Mouse (Mus musculus) hindbrain, postnatal 0 days (tissue): ENCODE measurements around the gene Ltbp4. TPM values are rescaled to one million over a fixed set of nuclear protein-coding genes. Genes with fewer than 3 reads are reported as not detected.

Source experiments
- ATAC-seq: fragments of 200-750 bp; cut with Nextera tagmentation; 2 replicates; pipeline ENCODE4 v1.8.0; 2017; ENCODE audit warnings: mild to moderate bottlenecking, moderate TSS enrichment, moderate library complexity
- DNase-seq: peaks from one replicate; pipeline ENCODE4 v3.0.0-alpha.2; 2015; ENCODE audit warnings: low spot score
- H3K27ac ChIP-seq: fragments of 300-500 bp; sonication (generic); 2 replicates; pipeline ENCODE4 v1.5.1; 2014; ENCODE audit warnings: mild to moderate bottlenecking
- H3K27me3 ChIP-seq: fragments of 300-500 bp; sonication (generic); 2 replicates; pipeline ENCODE4 v1.6.1; 2014; ENCODE audit warnings: low read length, mixed read lengths; ENCODE audit not compliant: insufficient read depth
- H3K36me3 ChIP-seq: fragments of 300-500 bp; sonication (generic); 2 replicates; pipeline ENCODE4 v1.6.1; 2014; ENCODE audit warnings: low read length, mixed read lengths; ENCODE audit not compliant: insufficient read depth
- H3K4me1 ChIP-seq: fragments of 300-500 bp; sonication (generic); 2 replicates; pipeline ENCODE4 v1.6.1; 2014; ENCODE audit warnings: antibody characterized with exemption, low read length, mixed read lengths; ENCODE audit not compliant: insufficient read depth
- H3K4me2 ChIP-seq: fragments of 300-500 bp; sonication (generic); 2 replicates; pipeline ENCODE4 v1.6.1; 2014; ENCODE audit warnings: low read depth, mild to moderate bottlenecking, low read length, moderate library complexity, mixed read lengths
- H3K4me3 ChIP-seq: fragments of 300-500 bp; sonication (generic); 2 replicates; pipeline ENCODE4 v1.5.1; 2014; ENCODE audit warnings: low read length
- H3K9ac ChIP-seq: fragments of 300-500 bp; sonication (generic); replicated peaks from 2 replicates; pipeline ENCODE4 v1.6.1; 2014; ENCODE audit warnings: mild to moderate bottlenecking, low read length, moderate library complexity, mixed read lengths
- H3K9me3 ChIP-seq: fragments of 300-500 bp; sonication (generic); 2 replicates; pipeline ENCODE4 v1.6.1; 2016; ENCODE audit warnings: low read length, mixed read lengths
- CTCF ChIP-seq: IDR thresholded peaks from 2 replicates; pipeline ENCODE4 v1.5.1; 2016; ENCODE audit warnings: antibody characterized with exemption, control low read depth, low read depth
- WGBS: fragments of 180-500 bp; shearing (Covaris S2); extraction: QIAGEN DNeasy Blood & Tissue Kit; methylation state at CpG from one replicate; pipeline ENCODE4 v1.1.7; 2014; 5-methylcytosine and 5-hydroxymethylcytosine counted together
- polyA plus RNA-seq: library from polyadenylated mRNA; unstranded; fragments of >200 nt; fragmentation: Nextera tagmentation; extraction: Ambion mirVana; gene quantifications from 2 replicates; pipeline ENCODE4 v1.2.1, GENCODE M21; 2015
- total RNA-seq: library from RNA; depleted of rRNA; stranded (reverse); fragments of >200 nt; gene quantifications from 2 replicates; pipeline ENCODE4 v1.2.3, GENCODE M21; 2014

The Ltbp4 gene
- total and polyA plus RNA-seq, 2 experiments from 2014 or later, result 10.6 to 34.8 TPM

DNA sequence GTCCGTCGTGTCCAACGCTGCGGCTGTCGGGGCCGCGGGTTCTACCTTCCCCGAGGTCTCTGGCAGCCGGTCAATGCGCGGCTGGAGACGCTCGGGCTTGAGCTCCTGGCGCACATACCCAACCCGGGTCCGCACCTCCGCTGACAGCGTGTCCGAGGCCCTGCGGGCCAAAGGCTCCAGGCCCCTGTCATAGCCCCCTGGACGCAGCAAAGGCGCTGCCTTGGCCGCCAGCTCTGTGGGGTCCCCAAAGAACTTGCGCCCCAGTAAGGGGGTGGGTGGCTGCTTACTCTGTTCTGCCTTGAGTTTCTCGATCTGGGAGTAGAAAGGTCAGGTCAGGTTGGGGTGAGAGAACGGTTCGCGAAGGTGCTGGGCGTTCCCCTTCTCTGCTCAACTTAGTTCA, 26.9 kb upstream of the Ltbp4 start:
- Histone ChIP-seq H3K9ac (no peak overlapping the region), H3K4me2 (no peak overlapping the region), H3K27me3 (peaks cover 42% of the 10 kb centered on the region), H3K4me3 (no peak overlapping the region), H3K4me1 (no peaks in the 10 kb centered on the region), H3K9me3 (no peaks in the 10 kb centered on the region), H3K27ac (no peak overlapping the region), H3K36me3 (peaks cover 12% of the 10 kb centered on the region; the same call in 1 of the 2 replicates)
- ATAC-seq (no peak), DNase-seq (no peak)
- WGBS, result 10% methylated on average over 29 of the region's 29 CpGs
- no peak for TF ChIP-seq CTCF

DNA sequence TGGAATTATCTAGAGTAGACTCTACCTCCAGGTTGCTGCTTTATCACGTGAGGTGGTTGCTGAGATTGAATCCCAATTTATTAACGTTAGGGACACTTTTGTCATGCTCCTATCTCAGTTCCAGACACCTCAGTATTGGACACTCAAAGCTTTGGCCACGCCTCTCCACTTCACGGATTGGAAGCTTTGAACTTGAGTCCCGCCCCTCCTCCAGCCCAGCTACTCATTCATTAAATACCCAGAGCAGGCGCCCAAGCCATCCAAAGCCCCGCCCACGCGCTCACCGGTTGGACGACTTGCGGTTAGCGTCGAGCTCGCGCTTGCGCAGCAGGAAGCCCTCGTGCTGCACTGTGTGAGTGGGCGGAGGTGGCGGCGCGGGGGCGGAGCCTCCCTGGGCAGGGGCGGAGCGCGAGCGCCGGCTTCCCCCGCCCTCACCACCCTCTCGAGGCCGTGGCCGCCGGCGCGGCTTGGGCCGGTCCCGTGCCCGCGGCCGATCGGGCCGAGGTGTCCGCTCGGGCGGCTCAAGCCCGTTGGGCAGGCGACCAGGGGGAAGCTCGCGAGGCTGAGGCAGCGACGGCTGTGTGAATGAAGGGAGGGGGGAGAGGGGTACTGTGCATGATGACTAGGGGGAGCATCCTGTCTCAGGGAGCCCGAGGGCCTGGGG, 23.9 kb upstream of the Ltbp4 start:
- under 1% methylated on average over 51 of the region's 52 CpGs for WGBS
- Histone ChIP-seq H3K9me3 (no peaks in the 10 kb centered on the region), H3K9ac (peak overlapping the region; percentile 33; the same call in 1 of the 2 replicates), H3K27ac (0 out of 2 replicates have a peak overlapping the region, but pooled peaks have one; percentile 16), H3K27me3 (peaks cover 37% of the 10 kb centered on the region), H3K36me3 (no peaks in the 10 kb centered on the region), H3K4me3 (peak overlapping the region; percentile 41), H3K4me1 (peaks cover under 1% of the 10 kb centered on the region; the same call in 1 of the 2 replicates), H3K4me2 (peak overlapping the region; percentile 63)
- TF ChIP-seq CTCF, result no peak
- DNase-seq, result peak; percentile 100
- ATAC-seq, result peak; percentile 96

DNA sequence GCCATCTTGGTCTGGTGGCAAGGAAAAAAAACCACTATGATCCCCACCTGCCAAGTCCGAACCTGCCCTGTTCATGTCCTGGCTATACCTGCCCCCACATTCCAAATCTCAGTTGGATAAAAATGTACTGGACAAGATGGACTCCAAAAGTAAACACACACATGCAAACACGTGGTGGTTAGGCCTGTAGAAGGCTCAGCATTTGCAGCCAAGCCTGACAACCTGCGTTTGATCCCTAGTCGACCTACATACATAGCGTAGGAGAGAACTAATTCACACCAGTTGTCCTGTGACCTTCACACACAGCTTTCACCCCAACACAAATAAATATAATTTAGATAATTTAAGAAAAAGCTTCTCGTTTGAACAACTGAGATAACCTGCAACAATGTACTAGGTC, 23.3 kb upstream of the Ltbp4 start:
- H3K27me3 ChIP-seq, result peaks cover 30% of the 10 kb centered on the region
- peak overlapping the region; percentile 63 for H3K4me2 ChIP-seq
- H3K9me3 ChIP-seq, result no peaks in the 10 kb centered on the region
- H3K4me3 ChIP-seq, result no peak overlapping the region
- H3K36me3 ChIP-seq, result no peaks in the 10 kb centered on the region
- no peak overlapping the region for H3K27ac ChIP-seq
- DNase-seq (no peak), ATAC-seq (no peak)
- 54% methylated on average over 6 of the region's 6 CpGs for WGBS
- peaks cover 3% of the 10 kb centered on the region; the same call in 1 of the 2 replicates for H3K4me1 ChIP-seq
- TF ChIP-seq CTCF, result no peak
- H3K9ac ChIP-seq, result no peak overlapping the region

DNA sequence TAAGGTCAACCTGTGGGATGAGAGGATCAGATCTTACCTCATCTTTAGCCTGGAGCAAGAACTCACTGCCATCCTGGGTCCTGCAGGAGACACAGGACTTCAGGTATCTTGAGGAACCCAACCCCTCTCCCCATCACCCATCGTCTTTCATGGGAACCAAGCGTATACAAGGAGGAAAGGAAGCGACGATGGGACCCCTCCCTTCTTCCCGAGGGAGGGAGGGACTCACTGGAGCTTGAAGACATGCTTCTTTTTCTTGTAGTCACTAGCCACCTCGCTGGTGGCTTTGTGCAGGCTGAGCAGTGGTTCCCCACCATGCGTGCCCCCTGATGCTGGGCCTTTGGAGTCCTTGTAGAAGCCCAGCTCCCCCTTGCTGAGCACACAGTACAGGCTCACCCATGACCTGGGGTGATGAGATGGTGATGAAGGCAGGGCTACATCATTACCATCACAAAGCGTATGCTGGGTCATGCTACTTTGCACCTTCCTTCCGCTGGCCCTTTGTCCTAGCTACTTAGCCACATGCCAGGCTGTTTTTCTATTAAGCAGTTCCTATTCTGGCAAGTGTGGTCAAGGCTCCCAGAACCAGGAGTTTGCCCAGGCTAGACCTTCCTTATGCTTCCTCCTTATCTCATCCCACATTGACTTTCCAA, 22.3 kb upstream of the Ltbp4 start:
- peaks cover 8% of the 10 kb centered on the region; the same call in 1 of the 2 replicates for H3K4me1 ChIP-seq
- H3K36me3 ChIP-seq, result no peaks in the 10 kb centered on the region
- DNase-seq (no peak), ATAC-seq (no peak)
- no peak overlapping the region for H3K4me2 ChIP-seq
- H3K9ac ChIP-seq, result no peak overlapping the region
- no peak overlapping the region for H3K27ac ChIP-seq
- WGBS, result 88% methylated on average over 9 of the region's 9 CpGs
- peaks cover 26% of the 10 kb centered on the region for H3K27me3 ChIP-seq
- H3K9me3 ChIP-seq, result no peaks in the 10 kb centered on the region
- no peak for TF ChIP-seq CTCF
- H3K4me3 ChIP-seq, result no peak overlapping the region

DNA sequence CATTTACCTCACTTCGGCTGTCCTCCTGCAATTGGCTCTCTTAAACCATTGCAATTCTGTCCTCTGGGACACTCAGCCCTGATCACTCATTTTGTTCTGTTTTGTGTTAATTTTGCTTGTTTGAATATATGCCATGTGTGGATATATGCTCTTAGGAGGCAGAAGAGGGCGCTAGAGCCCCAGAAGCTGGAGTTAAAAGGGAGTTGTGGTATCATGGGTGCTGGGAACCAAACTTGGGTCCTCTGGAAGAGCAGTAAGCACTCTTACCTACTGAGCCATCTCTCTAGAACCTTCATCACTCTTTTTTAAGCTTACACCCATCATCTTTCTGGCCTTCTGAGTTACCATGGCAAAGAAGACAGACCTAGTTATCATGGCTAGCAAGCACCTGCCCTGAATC, 21.7 kb upstream of the Ltbp4 start:
- H3K9me3 ChIP-seq, result no peaks in the 10 kb centered on the region
- H3K4me3 ChIP-seq, result no peak overlapping the region
- no peak overlapping the region for H3K4me2 ChIP-seq
- no peak overlapping the region for H3K9ac ChIP-seq
- peaks cover 12% of the 10 kb centered on the region; the same call in 1 of the 2 replicates for H3K4me1 ChIP-seq
- peaks cover 19% of the 10 kb centered on the region for H3K27me3 ChIP-seq
- no peak for TF ChIP-seq CTCF
- no peak overlapping the region for H3K27ac ChIP-seq
- no peaks in the 10 kb centered on the region for H3K36me3 ChIP-seq
- no peak for DNase-seq
- no peak for ATAC-seq
- 75% methylated on average over 2 of the region's 2 CpGs for WGBS

DNA sequence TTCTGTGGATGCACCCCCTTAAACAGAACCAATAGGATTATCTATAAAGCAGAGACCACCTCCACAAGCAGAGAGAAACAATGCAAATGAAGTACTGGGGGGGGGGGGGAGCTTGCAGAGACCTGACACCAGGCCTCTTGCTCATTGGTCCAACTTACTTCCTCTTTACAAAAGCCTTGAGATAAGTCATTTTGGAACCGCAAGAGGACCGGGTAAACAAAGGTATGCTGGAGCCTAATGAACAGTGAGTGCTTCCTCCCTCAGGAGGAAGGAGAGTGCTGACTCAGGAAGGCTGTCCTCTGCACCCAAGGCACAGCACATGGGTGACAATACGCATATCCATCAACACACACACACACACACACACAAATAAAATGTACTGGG, 20.1 kb upstream of the Ltbp4 start:
- Histone ChIP-seq H3K27me3 (0 out of 2 replicates have a peak, but pooled peaks cover 10% of the 10 kb centered on the region), H3K9me3 (no peaks in the 10 kb centered on the region), H3K4me3 (no peak overlapping the region), H3K36me3 (peaks cover 6% of the 10 kb centered on the region; the same call in 1 of the 2 replicates), H3K4me1 (peaks cover 12% of the 10 kb centered on the region; the same call in 1 of the 2 replicates), H3K9ac (no peak overlapping the region), H3K4me2 (no peak overlapping the region), H3K27ac (no peak overlapping the region)
- no peak for TF ChIP-seq CTCF
- ATAC-seq, result no peak
- DNase-seq, result no peak
- 27% methylated on average over 3 of the region's 3 CpGs for WGBS
